Mouse (Mus musculus): ENCODE data around the gene Phgdh.

- TF ChIP-seq CTCF (IDR thresholded peaks at IDR 0.05; ENCODE audit: extremely low read depth, insufficient read depth, insufficient read length, insufficient replicate concordance) (no peak), POLR2A (IDR thresholded peaks at IDR 0.05; ENCODE audit: low read depth, low read length) (no peak)
Observed at GRCm38 (mm10) chr3:98313294-98314155, 26.3 kb downstream of the Phgdh start.
